Mouse (Mus musculus) cerebellum, postnatal 4 days (tissue): Measurements from ENCODE around the gene Fmo2.

ENCODE experiments used
- DNase-seq, 2 experiments: peaks; one replicate each; pipeline ENCODE4 v3.0.0; 2022; ENCODE audit warnings: low spot score in 2 of 2, mixed read lengths in 1 of 2

Gene Fmo2

GRCm38 (mm10) chr1:162897838-162898811 is at the start of gene Fmo2:
TSS of gene Fmo2 (minus strand) at chr1:162898726.
- no peak for DNase-seq

GRCm38 (mm10) chr1:162947934-162948333 is 49.4 kb upstream of the Fmo2 start:
- DNase-seq, result no peak

- no peak for DNase-seq
These were observed 48.5 kb upstream of the Fmo2 start for GRCm38 (mm10) chr1:162946837-162947558.

- DNase-seq, result no peak
These were observed 45.2 kb upstream of the Fmo2 start for GRCm38 (mm10) chr1:162943700-162944099.

- no peak for DNase-seq
These were observed 40.3 kb upstream of the Fmo2 start for GRCm38 (mm10) chr1:162938696-162939351.

- DNase-seq, result no peak
These were observed 39.6 kb upstream of the Fmo2 start for GRCm38 (mm10) chr1:162937970-162938695.

- DNase-seq, result no peak
These were observed 38.9 kb upstream of the Fmo2 start, which contains the start of gene Fmo6 for GRCm38 (mm10) chr1:162937415-162937814. TSS of gene Fmo6 (minus strand) at chr1:162937515.

- no peak for DNase-seq
These were observed 36.0 kb upstream of the Fmo2 start for GRCm38 (mm10) chr1:162934374-162935012.

GRCm38 (mm10) chr1:162932386-162932785 is 33.9 kb upstream of the Fmo2 start:
- DNase-seq, result no peak

- no peak for DNase-seq
These were observed 33.4 kb upstream of the Fmo2 start for GRCm38 (mm10) chr1:162931880-162932279.

- no peak for DNase-seq
These were observed 32.9 kb upstream of the Fmo2 start for GRCm38 (mm10) chr1:162931310-162931875.

GRCm38 (mm10) chr1:162930631-162931030 is 32.1 kb upstream of the Fmo2 start:
- no peak for DNase-seq

GRCm38 (mm10) chr1:162929146-162929545 is 30.6 kb upstream of the Fmo2 start:
- DNase-seq, result no peak

GRCm38 (mm10) chr1:162925121-162925520 is 26.6 kb upstream of the Fmo2 start:
- DNase-seq, result no peak

GRCm38 (mm10) chr1:162916661-162917060 is 18.1 kb upstream of the Fmo2 start:
- DNase-seq, result no peak

- no peak for DNase-seq
These were observed 16.5 kb upstream of the Fmo2 start for GRCm38 (mm10) chr1:162914932-162915556.

GRCm38 (mm10) chr1:162912085-162912484 is 13.6 kb upstream of the Fmo2 start:
- no peak for DNase-seq

- no peak for DNase-seq
These were observed 3.4 kb upstream of the Fmo2 start for GRCm38 (mm10) chr1:162901879-162902278.

GRCm38 (mm10) chr1:162895900-162896299 is 2.6 kb downstream of the Fmo2 start:
- DNase-seq, result peak; percentile 57 to 74

GRCm38 (mm10) chr1:162893014-162893413 is 5.5 kb downstream of the Fmo2 start:
- no peak for DNase-seq
